Mouse (Mus musculus) liver, adult 2 months (tissue): ENCODE results near the gene Nxph1.

Experiments
- CTCF ChIP-seq: fragments of 200-500 bp; IDR thresholded peaks from 2 replicates; pipeline ENCODE4 v1.5.1; 2011; ENCODE audit warnings: low read depth, low read length, control low read depth
- POLR2A ChIP-seq: fragments of 200-500 bp; IDR thresholded peaks from 2 replicates; pipeline ENCODE4 v1.6.1; 2011; ENCODE audit warnings: low read length, control low read depth; ENCODE audit not compliant: insufficient read depth; ENCODE audit errors: extremely low read depth

DNA sequence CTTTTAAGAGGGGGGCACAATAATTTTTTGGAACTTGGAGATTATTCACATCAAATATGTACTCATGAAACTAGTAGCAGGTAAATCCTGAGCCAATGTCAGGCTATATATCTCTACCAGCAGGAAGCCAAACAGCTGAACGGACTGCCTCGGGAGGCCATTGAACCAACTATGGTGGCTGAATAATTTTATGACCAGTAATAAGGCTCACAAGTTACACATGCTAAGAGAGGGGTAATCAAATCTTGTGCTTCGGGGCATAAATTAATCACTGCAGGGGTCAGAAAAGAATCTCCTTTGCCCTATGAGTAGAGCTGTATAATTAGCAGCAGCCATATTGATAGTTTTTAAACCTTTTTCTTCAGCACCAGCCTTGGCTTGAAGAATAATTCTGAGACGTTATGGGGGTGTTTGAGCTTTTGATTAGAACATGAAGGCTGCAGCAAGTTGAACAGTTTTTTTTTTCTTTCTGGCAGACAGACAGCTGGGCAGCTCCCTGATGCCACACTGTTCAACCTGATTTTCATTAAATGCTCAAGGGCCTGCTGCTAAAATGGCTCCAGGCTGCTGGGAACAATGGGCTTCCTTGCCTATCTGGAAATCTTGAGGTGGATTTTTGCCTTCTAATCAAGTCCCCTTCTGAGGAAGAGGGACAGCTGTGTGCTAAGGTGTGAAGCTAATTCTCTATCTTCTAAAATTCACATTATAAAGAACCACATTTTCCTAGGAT, 272.7 kb downstream of the Nxph1 start:
- no peak for TF ChIP-seq CTCF
- no peak for TF ChIP-seq POLR2A
